Mouse (Mus musculus): ENCODE data around the gene Izumo1. TPM values are rescaled to one million over a fixed set of nuclear protein-coding genes. Genes with fewer than 3 reads are reported as not detected.

Gene Izumo1
- polyA plus RNA-seq, 1 experiment from 2014 or later: 0.10 TPM

Other genes starting within 250 kb of the Izumo1 start
- gene Snrnp70, start 226.1 kb upstream of the Izumo1 start, polyA plus RNA-seq (2015; fragmentation: Nextera tagmentation; extraction: Ambion mirVana): 250 and 254 TPM in 2 replicates
- not detected in 2 replicates for gene Kcna7, start 216.2 kb upstream of the Izumo1 start, polyA plus RNA-seq (2015; fragmentation: Nextera tagmentation; extraction: Ambion mirVana)
- gene Ntf5, start 208.1 kb upstream of the Izumo1 start, polyA plus RNA-seq (2015; fragmentation: Nextera tagmentation; extraction: Ambion mirVana): not detected in 2 replicates
- 0.44 and 1.1 TPM in 2 replicates for gene Lhb, start 201.0 kb upstream of the Izumo1 start, polyA plus RNA-seq (2015; fragmentation: Nextera tagmentation; extraction: Ambion mirVana)
- gene Gys1, start 187.0 kb upstream of the Izumo1 start, polyA plus RNA-seq (2015; fragmentation: Nextera tagmentation; extraction: Ambion mirVana): 20.9 and 23.0 TPM in 2 replicates
- 153 and 173 TPM in 2 replicates for gene Ruvbl2, start 183.7 kb upstream of the Izumo1 start, polyA plus RNA-seq (2015; fragmentation: Nextera tagmentation; extraction: Ambion mirVana)
- 6,730 and 6,791 TPM in 2 replicates for gene Ftl1, start 161.9 kb upstream of the Izumo1 start, polyA plus RNA-seq (2015; fragmentation: Nextera tagmentation; extraction: Ambion mirVana)
- gene Bax, start 154.9 kb upstream of the Izumo1 start, polyA plus RNA-seq (2015; fragmentation: Nextera tagmentation; extraction: Ambion mirVana): 243 and 272 TPM in 2 replicates
- gene Tulp2, start 139.9 kb upstream of the Izumo1 start, polyA plus RNA-seq (2015; fragmentation: Nextera tagmentation; extraction: Ambion mirVana): 0.11 and 0.22 TPM in 2 replicates
- 0.26 TPM in 1 of 2 replicates, not detected in the other for gene Gm45808, start 135.0 kb upstream of the Izumo1 start, polyA plus RNA-seq (2015; fragmentation: Nextera tagmentation; extraction: Ambion mirVana)
- 2.7 and 3.1 TPM in 2 replicates for gene Dhdh, start 133.0 kb upstream of the Izumo1 start, polyA plus RNA-seq (2015; fragmentation: Nextera tagmentation; extraction: Ambion mirVana)
- 73.2 and 85.4 TPM in 2 replicates for gene Nucb1, start 111.4 kb upstream of the Izumo1 start, polyA plus RNA-seq (2015; fragmentation: Nextera tagmentation; extraction: Ambion mirVana)
- gene Ppp1r15a, start 95.5 kb upstream of the Izumo1 start, polyA plus RNA-seq (2015; fragmentation: Nextera tagmentation; extraction: Ambion mirVana): 13.5 and 15.3 TPM in 2 replicates
- 0.28 and 0.50 TPM in 2 replicates for gene Plekha4, start 95.5 kb upstream of the Izumo1 start, polyA plus RNA-seq (2015; fragmentation: Nextera tagmentation; extraction: Ambion mirVana)
- gene Hsd17b14, start 66.9 kb upstream of the Izumo1 start, polyA plus RNA-seq (2015; fragmentation: Nextera tagmentation; extraction: Ambion mirVana): 0.14 TPM in 1 of 2 replicates, not detected in the other
- gene Bcat2, start 51.7 kb upstream of the Izumo1 start, polyA plus RNA-seq (2015; fragmentation: Nextera tagmentation; extraction: Ambion mirVana): 18.9 and 23.7 TPM in 2 replicates
- 0.19 TPM in 1 of 2 replicates, not detected in the other for gene Fgf21, start 6.3 kb upstream of the Izumo1 start, polyA plus RNA-seq (2015; fragmentation: Nextera tagmentation; extraction: Ambion mirVana)
- not detected in 2 replicates for gene Fut1, start 4.5 kb upstream of the Izumo1 start, polyA plus RNA-seq (2015; fragmentation: Nextera tagmentation; extraction: Ambion mirVana)
- 5.7 TPM in 2 replicates for gene Rasip1, start 5.7 kb downstream of the Izumo1 start, polyA plus RNA-seq (2015; fragmentation: Nextera tagmentation; extraction: Ambion mirVana)
- gene Mamstr, start 18.2 kb downstream of the Izumo1 start, polyA plus RNA-seq (2015; fragmentation: Nextera tagmentation; extraction: Ambion mirVana): 1.8 and 3.8 TPM in 2 replicates
- gene Fut2, start 44.6 kb downstream of the Izumo1 start, polyA plus RNA-seq (2015; fragmentation: Nextera tagmentation; extraction: Ambion mirVana): 0.25 TPM in 1 of 2 replicates, not detected in the other
- gene Ntn5, start 62.2 kb downstream of the Izumo1 start, polyA plus RNA-seq (2015; fragmentation: Nextera tagmentation; extraction: Ambion mirVana): 0.15 TPM in 1 of 2 replicates, not detected in the other
- gene Sec1, start 72.6 kb downstream of the Izumo1 start, polyA plus RNA-seq (2015; fragmentation: Nextera tagmentation; extraction: Ambion mirVana): 0.16 and 0.17 TPM in 2 replicates
- 14.9 and 19.8 TPM in 2 replicates for gene Car11, start 78.0 kb downstream of the Izumo1 start, polyA plus RNA-seq (2015; fragmentation: Nextera tagmentation; extraction: Ambion mirVana)
- gene Dbp, start 83.3 kb downstream of the Izumo1 start, polyA plus RNA-seq (2015; fragmentation: Nextera tagmentation; extraction: Ambion mirVana): 2.5 and 3.0 TPM in 2 replicates
- gene Rpl18, start 93.6 kb downstream of the Izumo1 start, polyA plus RNA-seq (2015; fragmentation: Nextera tagmentation; extraction: Ambion mirVana): 808 and 823 TPM in 2 replicates
- gene Sphk2, start 96.2 kb downstream of the Izumo1 start, polyA plus RNA-seq (2015; fragmentation: Nextera tagmentation; extraction: Ambion mirVana): 25.3 and 29.7 TPM in 2 replicates
- 1.3 TPM in 2 replicates for gene Fam83e, start 99.4 kb downstream of the Izumo1 start, polyA plus RNA-seq (2015; fragmentation: Nextera tagmentation; extraction: Ambion mirVana)
- gene Spaca4, start 104.0 kb downstream of the Izumo1 start, polyA plus RNA-seq (2015; fragmentation: Nextera tagmentation; extraction: Ambion mirVana): not detected in 2 replicates
- gene Lmtk3, start 161.9 kb downstream of the Izumo1 start, polyA plus RNA-seq (2015; fragmentation: Nextera tagmentation; extraction: Ambion mirVana): 12.4 and 13.1 TPM in 2 replicates
- gene Sult2b1, start 162.9 kb downstream of the Izumo1 start, polyA plus RNA-seq (2015; fragmentation: Nextera tagmentation; extraction: Ambion mirVana): 4.1 and 4.4 TPM in 2 replicates
- 314 and 335 TPM in 2 replicates for gene Cyth2, start 192.8 kb downstream of the Izumo1 start, polyA plus RNA-seq (2015; fragmentation: Nextera tagmentation; extraction: Ambion mirVana)
- gene Kcnj14, start 203.0 kb downstream of the Izumo1 start, polyA plus RNA-seq (2015; fragmentation: Nextera tagmentation; extraction: Ambion mirVana): 0.45 and 0.49 TPM in 2 replicates
- gene Grwd1, start 209.1 kb downstream of the Izumo1 start, polyA plus RNA-seq (2015; fragmentation: Nextera tagmentation; extraction: Ambion mirVana): 49.2 and 53.6 TPM in 2 replicates

Measured in forebrain, embryonic 13.5 days (tissue).